Mouse (Mus musculus) E14TG2a.4 (cell line): ENCODE data around the gene Fam243.

ENCODE experiments used
- CTCF ChIP-seq: conservative IDR thresholded peaks from 2 replicates; pipeline ENCODE4 v1.5.1; 2014; ENCODE audit warnings: low read length
- NANOG ChIP-seq: IDR thresholded peaks from 2 replicates; pipeline ENCODE4 v1.6.1; 2014; ENCODE audit warnings: borderline replicate concordance, low read length, mixed read lengths

- no peak for TF ChIP-seq CTCF
- no peak for TF ChIP-seq NANOG
Observed at GRCm38 (mm10) chr16:92302506-92302905, 18.7 kb downstream of the Fam243 start.
